Mouse (Mus musculus) heart, embryonic 14.5 days (tissue): ENCODE measurements around the gene Med16. TPM values are rescaled to one million over a fixed set of nuclear protein-coding genes. Genes with fewer than 3 reads are reported as not detected.

ENCODE experiments used
- ATAC-seq: fragments of 200-750 bp; cut with Nextera tagmentation; 2 replicates; pipeline ENCODE4 v1.8.0; 2017; ENCODE audit warnings: low read depth, moderate TSS enrichment; ENCODE audit not compliant: insufficient number of reproducible peaks, insufficient read depth, low FRiP score
- H3K27ac ChIP-seq, 2 experiments: fragments of 200-500 bp in 1 of 2; fragments of 300-500 bp in 1 of 2; sonication (generic) in 1 of 2; replicated peaks in 1 of 2; 2 replicates each; pipeline ENCODE4 v1.5.1; 2012 to 2014; ENCODE audit warnings: low read depth in 2 of 2, low read length in 2 of 2, control low read depth in 1 of 2, mild to moderate bottlenecking in 1 of 2, mixed read lengths in 1 of 2; ENCODE audit not compliant: control insufficient read depth in 1 of 2, insufficient read depth in 1 of 2
- H3K27me3 ChIP-seq: fragments of 300-500 bp; sonication (generic); 2 replicates; pipeline ENCODE4 v1.6.1; 2014; ENCODE audit warnings: mild to moderate bottlenecking, low read length, control low read depth; ENCODE audit not compliant: control insufficient read depth, insufficient read depth
- H3K36me3 ChIP-seq: fragments of 300-500 bp; sonication (generic); 2 replicates; pipeline ENCODE4 v1.6.1; 2014; ENCODE audit warnings: mild to moderate bottlenecking, control low read depth, low read length, mixed read lengths; ENCODE audit not compliant: control insufficient read depth, insufficient read depth
- H3K4me1 ChIP-seq, 2 experiments: fragments of 200-500 bp in 1 of 2; fragments of 300-500 bp in 1 of 2; sonication (generic) in 1 of 2; 2 replicates each; pipeline ENCODE4 v1.6.1; 2012 to 2014; ENCODE audit warnings: low read length in 2 of 2, control low read depth in 1 of 2, mixed read lengths in 1 of 2; ENCODE audit not compliant: control insufficient read depth in 2 of 2, insufficient read depth in 2 of 2
- H3K4me2 ChIP-seq: fragments of 300-500 bp; sonication (generic); 2 replicates; pipeline ENCODE4 v1.6.1; 2014; ENCODE audit warnings: mild to moderate bottlenecking, low read length
- H3K4me3 ChIP-seq, 2 experiments: fragments of 200-500 bp in 1 of 2; fragments of 300-500 bp in 1 of 2; sonication (generic) in 1 of 2; 2 replicates each; pipeline ENCODE4 v1.5.1; 2012 to 2014; ENCODE audit warnings: low read length in 2 of 2, mild to moderate bottlenecking in 2 of 2, control low read depth in 1 of 2, low read depth in 1 of 2, moderate library complexity in 1 of 2; ENCODE audit not compliant: control insufficient read depth in 1 of 2, insufficient read depth in 1 of 2
- H3K9ac ChIP-seq: fragments of 300-500 bp; sonication (generic); 2 replicates; pipeline ENCODE4 v1.6.1; 2014; ENCODE audit warnings: mild to moderate bottlenecking, low read length
- H3K9me3 ChIP-seq: fragments of 300-500 bp; sonication (generic); 2 replicates; pipeline ENCODE4 v1.6.1; 2016; ENCODE audit warnings: low read length, control low read depth; ENCODE audit not compliant: control insufficient read depth
- WGBS: fragments of 180-500 bp; shearing (Covaris S2); extraction: QIAGEN DNeasy Blood & Tissue Kit; methylation state at CpG from one replicate; pipeline ENCODE4 v1.1.7; 2014; 5-methylcytosine and 5-hydroxymethylcytosine counted together
- polyA plus RNA-seq: library from polyadenylated mRNA; unstranded; fragments of >200 nt; fragmentation: Nextera tagmentation; extraction: Ambion mirVana; gene quantifications from 2 replicates; pipeline ENCODE4 v1.2.1, GENCODE M21; 2014

Gene Med16
- polyA plus RNA-seq, 1 experiment from 2014 or later: 34.7 TPM

DNA sequence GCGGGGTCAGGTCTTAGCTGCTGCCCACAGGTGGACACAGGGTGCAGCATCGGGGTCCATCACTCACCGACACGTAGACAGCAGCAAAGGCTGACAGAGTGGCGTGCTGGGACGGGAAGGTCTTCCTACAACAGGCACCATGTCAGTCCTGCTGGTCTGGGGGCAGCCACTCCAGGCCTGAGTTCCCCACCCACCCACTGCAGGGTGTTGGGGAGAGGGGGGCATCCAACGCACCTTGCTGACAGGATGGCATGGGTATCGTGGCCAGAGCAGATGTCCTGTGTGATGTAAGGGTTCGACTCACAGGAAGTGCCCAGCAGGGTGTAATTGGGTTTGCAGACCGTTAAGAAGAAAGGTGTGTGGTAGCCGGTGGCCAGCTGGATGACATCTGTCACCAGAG lies 42.1 kb downstream of the Med16 start:
- WGBS: 75% methylated on average over 11 of the region's 11 CpGs
- no peaks in the 10 kb centered on the region for H3K27me3 ChIP-seq
- H3K4me2 ChIP-seq: no peak overlapping the region
- peaks cover 38% of the 10 kb centered on the region for H3K36me3 ChIP-seq
- H3K4me3 ChIP-seq: no peak overlapping the region
- peaks cover 0 to 15% of the 10 kb centered on the region in 2 experiments; a peak in 3 of 4 replicates for H3K4me1 ChIP-seq
- no peak for ATAC-seq
- H3K9me3 ChIP-seq: no peaks in the 10 kb centered on the region
- no peak overlapping the region for H3K27ac ChIP-seq
- H3K9ac ChIP-seq: no peak overlapping the region

- H3K4me3 ChIP-seq: no peak overlapping the region
- no peak overlapping the region for H3K9ac ChIP-seq
- peaks cover 0 to 15% of the 10 kb centered on the region in 2 experiments; a peak in 3 of 4 replicates for H3K4me1 ChIP-seq
- no peaks in the 10 kb centered on the region for H3K9me3 ChIP-seq
- no peak overlapping the region for H3K4me2 ChIP-seq
- H3K27me3 ChIP-seq: no peaks in the 10 kb centered on the region
- peak overlapping the region in 1 of 2 experiments; percentile 37; a peak in 1 of 4 replicates for H3K27ac ChIP-seq
- 57% methylated on average over 19 of the region's 19 CpGs for WGBS
- H3K36me3 ChIP-seq: peaks cover 45% of the 10 kb centered on the region
- peak; percentile 24; the same call in 1 of the 2 replicates for ATAC-seq
These were observed 42.9 kb downstream of the Med16 start for GRCm38 (mm10) chr10:79865801-79866295.

DNA sequence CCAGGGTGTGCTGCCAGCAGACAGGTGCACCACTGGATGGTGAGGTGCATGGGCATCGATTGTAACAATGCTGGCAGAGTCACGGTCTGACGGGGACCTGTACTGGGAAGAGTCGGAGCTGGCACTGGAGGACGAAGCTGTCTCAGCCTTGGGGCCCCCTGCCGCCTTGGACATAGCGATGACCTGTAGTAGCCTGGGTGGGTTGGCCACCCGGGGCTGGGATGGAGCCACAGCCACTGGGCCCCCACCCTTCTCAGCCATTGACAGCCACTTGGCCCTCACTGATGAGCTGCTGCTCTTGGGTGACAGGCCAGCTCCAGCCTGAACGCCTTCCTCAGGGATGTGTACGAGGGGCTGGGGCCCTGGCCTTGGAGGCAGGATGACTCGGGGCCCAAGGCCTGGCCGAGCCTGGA lies 43.5 kb downstream of the Med16 start:
- 47% methylated on average over 12 of the region's 12 CpGs for WGBS
- Histone ChIP-seq H3K4me3 (no peak overlapping the region), H3K4me2 (no peak overlapping the region), H3K27ac (peak overlapping the region in 1 of 2 experiments; percentile 37; a peak in 2 of 4 replicates), H3K4me1 (peaks cover 0 to 16% of the 10 kb centered on the region in 2 experiments; a peak in 3 of 4 replicates), H3K36me3 (peaks cover 52% of the 10 kb centered on the region), H3K9ac (peak overlapping the region; percentile 8; the same call in 1 of the 2 replicates), H3K27me3 (no peaks in the 10 kb centered on the region), H3K9me3 (no peaks in the 10 kb centered on the region)
- ATAC-seq: peak; percentile 21; the same call in 1 of the 2 replicates

GRCm38 (mm10) chr10:79864351-79865188 lies 44.2 kb downstream of the Med16 start:
- Histone ChIP-seq H3K4me3 (no peak overlapping the region), H3K9me3 (no peaks in the 10 kb centered on the region), H3K27ac (no peak overlapping the region), H3K36me3 (peaks cover 58% of the 10 kb centered on the region), H3K4me2 (no peak overlapping the region), H3K9ac (no peak overlapping the region), H3K4me1 (peaks cover 0 to 23% of the 10 kb centered on the region in 2 experiments; a peak in 3 of 4 replicates), H3K27me3 (no peaks in the 10 kb centered on the region)
- ATAC-seq: peak; percentile 14; the same call in 1 of the 2 replicates
- 49% methylated on average over 10 of the region's 10 CpGs for WGBS

DNA sequence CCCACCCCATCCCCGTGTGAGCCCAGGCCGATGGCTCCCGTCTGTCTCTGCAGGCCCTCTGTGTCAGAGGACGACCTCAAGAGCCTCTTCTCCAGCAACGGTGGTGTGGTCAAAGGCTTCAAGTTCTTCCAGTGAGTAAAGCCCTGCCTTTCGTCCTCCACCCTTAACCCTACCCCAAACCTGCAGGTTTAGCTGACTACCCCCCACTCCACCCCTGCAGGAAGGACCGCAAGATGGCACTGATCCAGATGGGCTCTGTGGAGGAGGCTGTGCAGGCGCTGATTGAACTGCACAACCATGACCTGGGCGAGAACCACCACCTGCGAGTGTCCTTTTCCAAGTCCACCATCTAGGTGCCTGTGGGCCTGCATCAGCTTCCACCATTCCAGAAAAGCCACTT lies 45.8 kb downstream of the Med16 start:
- H3K4me3 ChIP-seq: no peak overlapping the region
- H3K9me3 ChIP-seq: no peaks in the 10 kb centered on the region
- peaks cover 70% of the 10 kb centered on the region for H3K36me3 ChIP-seq
- no peak overlapping the region for H3K9ac ChIP-seq
- ATAC-seq: no peak
- WGBS: 66% methylated on average over 10 of the region's 10 CpGs
- no peaks in the 10 kb centered on the region for H3K27me3 ChIP-seq
- H3K4me1 ChIP-seq: peaks cover 13 to 39% of the 10 kb centered on the region in 2 experiments
- H3K4me2 ChIP-seq: no peak overlapping the region
- no peak overlapping the region for H3K27ac ChIP-seq

DNA sequence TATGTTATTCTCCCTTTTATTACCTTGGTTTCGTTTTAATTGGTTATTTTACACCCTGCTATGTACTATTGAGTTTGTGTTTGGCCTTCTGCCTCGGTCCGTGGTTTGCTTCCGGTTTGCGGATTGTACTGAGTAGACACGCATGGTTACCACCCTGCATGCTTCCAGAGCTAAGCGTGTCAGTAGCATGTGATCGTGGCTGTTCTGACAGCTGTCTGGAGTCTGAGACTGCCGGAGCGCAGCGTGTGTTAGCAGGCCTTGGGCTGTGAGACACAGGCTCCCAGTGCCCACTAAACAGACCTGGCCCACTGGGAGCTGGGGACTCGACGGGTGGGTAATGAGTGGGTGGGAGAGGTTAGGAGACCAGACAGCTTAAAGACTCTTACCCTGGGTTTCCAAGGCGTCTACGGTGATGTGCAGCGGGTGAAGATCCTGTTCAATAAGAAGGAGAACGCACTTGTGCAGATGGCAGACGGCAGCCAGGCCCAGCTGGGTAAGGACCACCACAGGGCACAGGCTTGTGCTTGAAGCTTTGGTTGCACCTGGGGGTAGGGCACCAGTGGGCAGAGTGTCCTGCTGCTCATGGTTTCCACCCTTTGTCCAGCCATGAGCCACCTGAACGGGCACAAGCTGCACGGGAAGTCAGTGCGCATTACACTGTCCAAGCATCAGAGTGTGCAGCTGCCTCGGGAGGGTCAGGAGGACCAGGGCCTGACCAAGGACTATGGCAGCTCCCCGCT lies 46.5 kb downstream of the Med16 start:
- Histone ChIP-seq H3K9me3 (no peaks in the 10 kb centered on the region), H3K9ac (no peak overlapping the region), H3K4me1 (peaks cover 20 to 46% of the 10 kb centered on the region in 2 experiments), H3K27ac (no peak overlapping the region), H3K36me3 (peaks cover 77% of the 10 kb centered on the region), H3K27me3 (no peaks in the 10 kb centered on the region), H3K4me3 (no peak overlapping the region), H3K4me2 (no peak overlapping the region)
- 91% methylated on average over 23 of the region's 23 CpGs for WGBS
- ATAC-seq: no peak

GRCm38 (mm10) chr10:79861230-79862048 lies 47.3 kb downstream of the Med16 start:
- ATAC-seq: no peak
- H3K9me3 ChIP-seq: no peaks in the 10 kb centered on the region
- H3K4me3 ChIP-seq: no peak overlapping the region
- H3K9ac ChIP-seq: no peak overlapping the region
- peaks cover 85% of the 10 kb centered on the region for H3K36me3 ChIP-seq
- peaks cover 28 to 54% of the 10 kb centered on the region in 2 experiments for H3K4me1 ChIP-seq
- no peaks in the 10 kb centered on the region for H3K27me3 ChIP-seq
- no peak overlapping the region for H3K27ac ChIP-seq
- WGBS: 83% methylated on average over 25 of the region's 25 CpGs
- no peak overlapping the region for H3K4me2 ChIP-seq
